Mouse (Mus musculus): ENCODE results near the gene AL607142.1.

Gene AL607142.1

GRCm38 (mm10) chr4:120106362-120106761 lies 41.6 kb downstream of the AL607142.1 start:
- DNase-seq, result no peak

- no peak for DNase-seq
These were observed 43.0 kb downstream of the AL607142.1 start for GRCm38 (mm10) chr4:120107787-120108186.

- DNase-seq, result no peak
These were observed 50.7 kb downstream of the AL607142.1 start for GRCm38 (mm10) chr4:120115516-120115915.

- no peak for DNase-seq
These were observed 51.5 kb downstream of the AL607142.1 start for GRCm38 (mm10) chr4:120116312-120116711.

GRCm38 (mm10) chr4:120120276-120120675 lies 55.5 kb downstream of the AL607142.1 start:
- DNase-seq, result peak; percentile 64

GRCm38 (mm10) chr4:120124656-120125055 lies 59.9 kb downstream of the AL607142.1 start:
- DNase-seq, result no peak

- DNase-seq, result no peak
These were observed 61.3 kb downstream of the AL607142.1 start for GRCm38 (mm10) chr4:120126047-120126446.

- DNase-seq, result no peak
These were observed 62.5 kb downstream of the AL607142.1 start for GRCm38 (mm10) chr4:120127333-120127732.

GRCm38 (mm10) chr4:120128033-120128432 lies 63.2 kb downstream of the AL607142.1 start:
- DNase-seq, result no peak

- peak; percentile 44 for DNase-seq
These were observed 64.6 kb downstream of the AL607142.1 start for GRCm38 (mm10) chr4:120129233-120129885.

- no peak for DNase-seq
These were observed 66.1 kb downstream of the AL607142.1 start for GRCm38 (mm10) chr4:120130926-120131325.

GRCm38 (mm10) chr4:120131441-120132220 lies 66.8 kb downstream of the AL607142.1 start:
- peak; percentile 66 for DNase-seq

- no peak for DNase-seq
These were observed 69.4 kb downstream of the AL607142.1 start for GRCm38 (mm10) chr4:120134223-120134622.

GRCm38 (mm10) chr4:120141810-120142209 lies 77.0 kb downstream of the AL607142.1 start:
- no peak for DNase-seq

GRCm38 (mm10) chr4:120142905-120143304 lies 78.1 kb downstream of the AL607142.1 start:
- DNase-seq, result no peak

Measured in kidney, adult 9 months (tissue).